Comparison of ENCODE assay signal across 9 mouse cellular contexts in genomic region chr7:75780812-75781211, GRCm38 (mm10).
DNase-seq lines count a peak whose midpoint lies in the region; ATAC-seq and TF ChIP-seq lines count a peak whose summit lies in the region.
"Had no signal": no experiment of that assay in that cellular context is flagged by ENCODE, and none has a peak within 500 bp of the region (broad histone marks: within the 10 kb centered on the region; RNA-seq: fewer than 3 reads in every experiment).

No protein-coding gene starts in this region.

- peak overlapping the region; percentile 60 for H3K4me3 ChIP-seq in midbrain, embryonic 10.5 days
- H3K4me3 ChIP-seq in midbrain, embryonic 16.5 days (ENCODE audit: low read depth, low read length), result no peak overlapping the region
- H3K4me3 ChIP-seq in intestine, embryonic 15.5 days (replicated peaks), result peak overlapping the region; percentile 62; the same call in 1 of the 2 replicates
- H3K4me3 ChIP-seq in small intestine, adult 2 months (ENCODE audit: low read depth, low read length), result peak overlapping the region; percentile 41

- H3K9ac ChIP-seq in midbrain, embryonic 16.5 days (ENCODE audit: low read depth, low read length), result no peak overlapping the region
- no peak overlapping the region for H3K9ac ChIP-seq in intestine, embryonic 15.5 days

- DNase-seq in embryo, embryonic 10.5 days (ENCODE audit: low spot score), result peak; percentile 12
- DNase-seq in embryo, embryonic 9.5 days (ENCODE audit: extremely low spot score), result no peak
- DNase-seq in midbrain, embryonic 10.5 days (ENCODE audit: low spot score), result no peak
- DNase-seq in gastrocnemius, postnatal 36 days, result no peak
- DNase-seq in retina, postnatal 1 day, result no peak
- DNase-seq: lung, adult 18-20 months had no signal

- intact Hi-C loops in gastrocnemius, postnatal 36 days (cut with DNase I), result no loop called here

- H3K9me3 ChIP-seq in midbrain, embryonic 10.5 days (replicated peaks), result no peaks in the 10 kb centered on the region
- H3K9me3 ChIP-seq in midbrain, embryonic 16.5 days (replicated peaks; ENCODE audit: control insufficient read depth, low read length, poor library complexity, severe bottlenecking), result no peaks in the 10 kb centered on the region
- no peaks in the 10 kb centered on the region for H3K9me3 ChIP-seq in intestine, embryonic 15.5 days

- peak overlapping the region; percentile 85; the same call in 1 of the 2 replicates for H3K27ac ChIP-seq in midbrain, embryonic 10.5 days (replicated peaks)
- H3K27ac ChIP-seq in midbrain, embryonic 16.5 days (ENCODE audit: low read length), result no peak overlapping the region
- H3K27ac ChIP-seq in intestine, embryonic 15.5 days, result no peak overlapping the region
- peak overlapping the region; percentile 57; the same call in 1 of the 2 replicates for H3K27ac ChIP-seq in small intestine, adult 2 months (ENCODE audit: insufficient read depth, low read depth, low read length)

- no peak for TF ChIP-seq CTCF in small intestine, adult 2 months (IDR thresholded peaks at IDR 0.05; ENCODE audit: extremely low read depth, insufficient read length, insufficient replicate concordance, low read depth, low read length)

- H3K36me3 ChIP-seq in midbrain, embryonic 10.5 days, result peaks cover 44% of the 10 kb centered on the region
- H3K36me3 ChIP-seq in midbrain, embryonic 16.5 days (ENCODE audit: control insufficient read depth, insufficient read depth, low read length), result no peaks in the 10 kb centered on the region
- peaks cover 7% of the 10 kb centered on the region; the same call in 1 of the 2 replicates for H3K36me3 ChIP-seq in intestine, embryonic 15.5 days
- peaks cover 21% of the 10 kb centered on the region for H3K36me3 ChIP-seq in small intestine, adult 2 months (ENCODE audit: control insufficient read depth, insufficient read depth, low read length)

- TF ChIP-seq POLR2A in small intestine, adult 2 months (IDR thresholded peaks at IDR 0.05; ENCODE audit: low read depth, low read length), result no peak

- H3K4me2 ChIP-seq in midbrain, embryonic 16.5 days (ENCODE audit: low read length), result no peak overlapping the region
- H3K4me2 ChIP-seq in intestine, embryonic 15.5 days (replicated peaks), result peak overlapping the region; percentile 67

- peaks cover 14% of the 10 kb centered on the region for H3K4me1 ChIP-seq in midbrain, embryonic 10.5 days
- no peaks in the 10 kb centered on the region for H3K4me1 ChIP-seq in midbrain, embryonic 16.5 days (ENCODE audit: control insufficient read depth, insufficient read depth, low read length)
- 0 out of 2 replicates have a peak, but pooled peaks cover 3% of the 10 kb centered on the region for H3K4me1 ChIP-seq in intestine, embryonic 15.5 days (replicated peaks)
- peaks cover 16% of the 10 kb centered on the region; the same call in 1 of the 2 replicates for H3K4me1 ChIP-seq in small intestine, adult 2 months (ENCODE audit: control insufficient read depth, insufficient read depth, insufficient read length, low read length)

- H3K27me3 ChIP-seq in midbrain, embryonic 10.5 days (ENCODE audit: low read depth, poor library complexity, severe bottlenecking), result no peaks in the 10 kb centered on the region
- H3K27me3 ChIP-seq in midbrain, embryonic 16.5 days (ENCODE audit: control insufficient read depth, insufficient read depth, low read depth, low read length), result no peaks in the 10 kb centered on the region
- no peaks in the 10 kb centered on the region for H3K27me3 ChIP-seq in intestine, embryonic 15.5 days (replicated peaks)
- H3K27me3 ChIP-seq in small intestine, adult 2 months (ENCODE audit: control insufficient read depth, insufficient read depth, low read length), result no peaks in the 10 kb centered on the region

- ATAC-seq in midbrain, embryonic 16.5 days, result no peak
- no peak for ATAC-seq in intestine, embryonic 15.5 days

- WGBS in midbrain, embryonic 10.5 days, result 38% methylated on average over 3 of the region's 5 CpGs
- WGBS in midbrain, embryonic 16.5 days, result 25% methylated on average over 2 of the region's 5 CpGs
- WGBS in intestine, embryonic 15.5 days, result 23% methylated on average over 2 of the region's 5 CpGs
- WGBS in small intestine, adult 2 months, result 54% methylated on average over 2 of the region's 5 CpGs

Comparison
In these comparisons a context has a peak if more than half of its experiments do, and no peak if none do; other contexts are left out.
1. H3K27ac ChIP-seq: peak in midbrain, embryonic 10.5 days (single experiment) and small intestine, adult 2 months (single experiment); none in midbrain, embryonic 16.5 days (single experiment) and intestine, embryonic 15.5 days (single experiment).